ENCODE assay signal across 20 mouse cellular contexts in the genomic region with DNA sequence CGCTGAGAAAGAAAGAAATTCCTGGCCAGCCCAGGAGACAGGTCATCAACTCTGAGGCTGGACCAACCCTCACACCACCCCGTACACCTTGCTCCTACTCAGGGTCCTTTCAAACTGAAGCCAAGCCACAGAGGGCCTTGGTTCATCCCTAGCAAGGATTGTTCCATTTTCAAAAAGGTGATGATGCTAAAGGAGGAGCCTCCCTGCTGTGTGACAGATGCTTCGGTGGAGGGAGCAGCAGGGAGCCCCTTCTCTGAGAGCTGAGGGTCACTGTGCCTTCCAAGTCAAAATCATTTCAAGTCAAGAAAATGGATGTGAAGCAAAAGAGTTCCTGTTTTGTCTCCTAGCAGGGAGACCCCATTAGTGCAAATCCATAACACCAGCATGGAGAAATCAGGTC. TPM values are rescaled to one million over a fixed set of nuclear protein-coding genes. Genes with fewer than 3 reads are reported as not detected.
DNase-seq lines count a peak whose midpoint lies in the region; ATAC-seq and TF ChIP-seq lines count a peak whose summit lies in the region.
"Had no signal": no experiment of that assay in that cellular context is flagged by ENCODE, and none has a peak within 500 bp of the region (broad histone marks: within the 10 kb centered on the region; RNA-seq: fewer than 3 reads in every experiment).

No protein-coding gene starts in this region.

- H3K4me2 ChIP-seq in hindbrain, embryonic 12.5 days (replicated peaks): no peak overlapping the region
- no peak overlapping the region for H3K4me2 ChIP-seq in hindbrain, embryonic 16.5 days (ENCODE audit: low read length)
- H3K4me2 ChIP-seq in limb, embryonic 11.5 days (ENCODE audit: low read depth, severe bottlenecking): no peak overlapping the region
- H3K4me2 ChIP-seq: limb, embryonic 13.5 days; lung, embryonic 15.5 days; midbrain, embryonic 11.5 days had no signal

- no peaks in the 10 kb centered on the region for H3K36me3 ChIP-seq in hindbrain, embryonic 12.5 days
- no peaks in the 10 kb centered on the region for H3K36me3 ChIP-seq in hindbrain, embryonic 16.5 days (ENCODE audit: control insufficient read depth, insufficient read depth, low read length)
- no peaks in the 10 kb centered on the region for H3K36me3 ChIP-seq in limb, embryonic 11.5 days (ENCODE audit: control insufficient read depth, insufficient read depth, low read length)
- H3K36me3 ChIP-seq: limb, embryonic 13.5 days; lung, embryonic 15.5 days had no signal

- H3K9me3 ChIP-seq in hindbrain, embryonic 12.5 days (replicated peaks): no peaks in the 10 kb centered on the region
- H3K9me3 ChIP-seq in hindbrain, embryonic 16.5 days (ENCODE audit: control insufficient read depth, low read length): no peaks in the 10 kb centered on the region
- H3K9me3 ChIP-seq in limb, embryonic 11.5 days (ENCODE audit: control insufficient read depth, low read length): no peaks in the 10 kb centered on the region
- H3K9me3 ChIP-seq: limb, embryonic 13.5 days; lung, embryonic 15.5 days had no signal

- DNase-seq in cerebellum, adult 2 months: peak; percentile 89 to 92
- DNase-seq in cerebellum, postnatal 25 days: peak; percentile 87 to 88
- no peak for DNase-seq in limb, embryonic 11.5 days (ENCODE audit: low spot score)
- DNase-seq in B cell, adult 2 months: no peak
- no peak for DNase-seq in right cerebral cortex, postnatal 4 days
- no peak for DNase-seq in embryo, embryonic 9.5 days (ENCODE audit: extremely low spot score)
- DNase-seq: adrenal gland, adult 2 months; heart, adult 18-20 months; heart, postnatal 4 days; kidney, postnatal 36 days; layer of hippocampus, adult 9-11 months; lung, postnatal 4 days; thymus, postnatal 4 days had no signal

- TF ChIP-seq CTCF in cerebellum, adult 2 months (IDR thresholded peaks at IDR 0.05; ENCODE audit: borderline replicate concordance, insufficient read depth, low read depth, low read length): 0 out of 2 replicates have a peak, but pooled peaks have one; percentile 3

- H3K9ac ChIP-seq in hindbrain, embryonic 12.5 days: no peak overlapping the region
- H3K9ac ChIP-seq in hindbrain, embryonic 16.5 days (ENCODE audit: low read depth, low read length): no peak overlapping the region
- no peak overlapping the region for H3K9ac ChIP-seq in limb, embryonic 11.5 days (ENCODE audit: low read length)
- H3K9ac ChIP-seq: limb, embryonic 13.5 days; liver, embryonic 14.5 days; lung, embryonic 15.5 days had no signal

- no peaks in the 10 kb centered on the region; the same call in 1 of the 2 replicates for H3K27me3 ChIP-seq in hindbrain, embryonic 12.5 days
- no peaks in the 10 kb centered on the region for H3K27me3 ChIP-seq in hindbrain, embryonic 16.5 days (replicated peaks; ENCODE audit: control insufficient read depth, insufficient read depth, low read length)
- no peaks in the 10 kb centered on the region for H3K27me3 ChIP-seq in cerebellum, adult 2 months (ENCODE audit: control insufficient read depth, insufficient read depth, low read length)
- no peaks in the 10 kb centered on the region for H3K27me3 ChIP-seq in limb, embryonic 11.5 days (ENCODE audit: control insufficient read depth, insufficient read depth, low read length)
- H3K27me3 ChIP-seq: limb, embryonic 13.5 days; lung, embryonic 15.5 days had no signal

- WGBS in hindbrain, embryonic 12.5 days: 17% methylated on average over 3 of the region's 3 CpGs
- WGBS in hindbrain, embryonic 16.5 days: 31% methylated on average over 3 of the region's 3 CpGs
- WGBS in cerebellum, adult 2 months: 12% methylated on average over 3 of the region's 3 CpGs
- 69% methylated on average over 3 of the region's 3 CpGs for WGBS in limb, embryonic 11.5 days

- no peak for ATAC-seq in hindbrain, embryonic 12.5 days (ENCODE audit: low FRiP score)
- no peak for ATAC-seq in hindbrain, embryonic 16.5 days
- ATAC-seq in limb, embryonic 11.5 days (ENCODE audit: insufficient number of reproducible peaks, low FRiP score, low TSS enrichment, low read depth): no peak

- peak; percentile 41; the same call in 1 of the 2 replicates for TF ChIP-seq POLR2A in cerebellum, adult 2 months (IDR thresholded peaks at IDR 0.05; ENCODE audit: borderline replicate concordance, insufficient read depth, low read length)

- peaks cover 21% of the 10 kb centered on the region for H3K4me1 ChIP-seq in hindbrain, embryonic 12.5 days
- H3K4me1 ChIP-seq in hindbrain, embryonic 16.5 days (ENCODE audit: control insufficient read depth, insufficient read depth, low read depth, low read length): no peaks in the 10 kb centered on the region; the same call in 1 of the 2 replicates
- H3K4me1 ChIP-seq in cerebellum, adult 2 months (ENCODE audit: control insufficient read depth, insufficient read depth, low read length): peaks cover 27% of the 10 kb centered on the region
- peaks cover 6% of the 10 kb centered on the region; the same call in 1 of the 2 replicates for H3K4me1 ChIP-seq in limb, embryonic 11.5 days (ENCODE audit: control insufficient read depth, insufficient read depth, low read length)
- H3K4me1 ChIP-seq: limb, embryonic 13.5 days; lung, embryonic 15.5 days had no signal

- no peak overlapping the region for H3K4me3 ChIP-seq in hindbrain, embryonic 12.5 days
- no peak overlapping the region for H3K4me3 ChIP-seq in hindbrain, embryonic 16.5 days (ENCODE audit: low read length)
- H3K4me3 ChIP-seq in cerebellum, adult 2 months (replicated peaks; ENCODE audit: insufficient read depth, low read depth, low read length): no peak overlapping the region
- H3K4me3 ChIP-seq in limb, embryonic 11.5 days (ENCODE audit: low read depth, low read length): no peak overlapping the region
- H3K4me3 ChIP-seq: limb, embryonic 13.5 days; lung, embryonic 15.5 days had no signal

- H3K27ac ChIP-seq in hindbrain, embryonic 12.5 days: 0 out of 2 replicates have a peak overlapping the region, but pooled peaks have one; percentile 30
- no peak overlapping the region for H3K27ac ChIP-seq in hindbrain, embryonic 16.5 days (ENCODE audit: low read depth, low read length)
- peak overlapping the region; percentile 73 for H3K27ac ChIP-seq in cerebellum, adult 2 months (ENCODE audit: insufficient read depth, low read length)
- H3K27ac ChIP-seq in limb, embryonic 11.5 days (replicated peaks; ENCODE audit: low read depth, low read length): peak overlapping the region; percentile 8; the same call in 1 of the 2 replicates
- H3K27ac ChIP-seq: limb, embryonic 13.5 days; liver, embryonic 14.5 days; lung, embryonic 15.5 days had no signal

RNA-seq across cellular contexts. Expression of a gene that starts 23.2 kb away (rescaled TPM):
- polyA plus RNA-seq in hindbrain, embryonic 12.5 days (2016; fragmentation: Nextera tagmentation; extraction: Ambion mirVana): 31.2 and 40.6 TPM in 2 replicates
- polyA plus RNA-seq in hindbrain, embryonic 16.5 days (2015; fragmentation: Nextera tagmentation; extraction: Ambion mirVana): 83.3 and 96.1 TPM in 2 replicates
- polyA plus RNA-seq in cerebellum, adult 2 months (2012; rRNA removed): 144 and 147 TPM in 2 replicates
- 1.2 TPM in 2 replicates for polyA plus RNA-seq in limb, embryonic 11.5 days (2014; fragmentation: Nextera tagmentation; extraction: Ambion mirVana)
- polyA plus RNA-seq: spleen, adult 2 months had no signal

Comparison
In these comparisons a context has a peak if more than half of its experiments do, and no peak if none do; other contexts are left out.
1. DNase-seq: peak in cerebellum, adult 2 months (2 of 2) and cerebellum, postnatal 25 days (2 of 2); none in limb, embryonic 11.5 days (single experiment), B cell, adult 2 months (0 of 2), right cerebral cortex, postnatal 4 days (single experiment) and embryo, embryonic 9.5 days (single experiment).
2. RNA of a gene that starts 23.2 kb away (polyA plus RNA-seq): 144 to 147 TPM in cerebellum, adult 2 months, 83.3 to 96.1 TPM in hindbrain, embryonic 16.5 days and 31.2 to 40.6 TPM in hindbrain, embryonic 12.5 days; 1.2 TPM in limb, embryonic 11.5 days; every median in the first group is over 10 times any median in the second.